Mouse (Mus musculus) adrenal gland, postnatal 14 days (tissue): ENCODE data around the gene Gm9833. TPM values are rescaled to one million over a fixed set of nuclear protein-coding genes. Genes with fewer than 3 reads are reported as not detected.
"Not testable (repeated sequence)": the region's sequence is repeated elsewhere in the genome, so short reads cannot be mapped to it uniquely, and the experiment has no call there.

Source experiments
- DNase-seq: peaks from one replicate; pipeline ENCODE4 v3.0.0; 2021; ENCODE audit warnings: mixed read lengths
- long read RNA-seq, 2 experiments: library from polyadenylated mRNA; stranded (forward); transcript quantifications; one replicate each; pipeline ENCODE4 v2.0.0; 2021
- total RNA-seq: library from RNA; stranded (reverse); gene quantifications from 2 replicates; pipeline ENCODE4 v1.2.3, GENCODE M21; 2021

The Gm9833 gene
- 3.5 and 4.0 TPM in 2 replicates for total RNA-seq
- long read RNA-seq, experiment 1, result 0 reads
- long read RNA-seq, experiment 2, result 0 reads

GRCm38 (mm10) chr3:10087994-10088393 lies at the start of gene Gm9833:
Gm9833 (plus strand) TSS chr3:10088110.
- DNase-seq, result not testable (repeated sequence)

- DNase-seq, result no peak
Measured at GRCm38 (mm10) chr3:10070070-10070469, 17.8 kb upstream of the Gm9833 start.

- no peak for DNase-seq
Measured at GRCm38 (mm10) chr3:10075826-10076225, 12.1 kb upstream of the Gm9833 start.

GRCm38 (mm10) chr3:10077096-10077841 lies 10.6 kb upstream of the Gm9833 start:
- peak; percentile 39 for DNase-seq

- no peak for DNase-seq
Measured at GRCm38 (mm10) chr3:10078113-10078512, 9.8 kb upstream of the Gm9833 start.

GRCm38 (mm10) chr3:10081336-10081735 lies 6.6 kb upstream of the Gm9833 start:
- DNase-seq, result no peak

GRCm38 (mm10) chr3:10081911-10082541 lies 5.9 kb upstream of the Gm9833 start:
- no peak for DNase-seq

- DNase-seq, result no peak
Measured at GRCm38 (mm10) chr3:10082545-10083062, 5.3 kb upstream of the Gm9833 start.

- DNase-seq, result no peak
Measured at GRCm38 (mm10) chr3:10084102-10084501, 3.8 kb upstream of the Gm9833 start.

GRCm38 (mm10) chr3:10085396-10086119 lies 2.4 kb upstream of the Gm9833 start:
- DNase-seq, result peak; percentile 80

- DNase-seq, result no peak
Measured at GRCm38 (mm10) chr3:10087511-10087910, 399 bp upstream of the Gm9833 start.

- no peak for DNase-seq
Measured at GRCm38 (mm10) chr3:10091616-10092140, 3.8 kb downstream of the Gm9833 start.

GRCm38 (mm10) chr3:10092499-10092898 lies 4.6 kb downstream of the Gm9833 start:
- DNase-seq, result peak; percentile 22

GRCm38 (mm10) chr3:10092914-10093313 lies 5.0 kb downstream of the Gm9833 start:
- DNase-seq, result no peak

- no peak for DNase-seq
Measured at GRCm38 (mm10) chr3:10095076-10095622, 7.2 kb downstream of the Gm9833 start.

GRCm38 (mm10) chr3:10099756-10100155 lies 11.8 kb downstream of the Gm9833 start:
- no peak for DNase-seq

GRCm38 (mm10) chr3:10111570-10111969 lies 23.7 kb downstream of the Gm9833 start:
- no peak for DNase-seq

GRCm38 (mm10) chr3:10112196-10112595 lies 24.3 kb downstream of the Gm9833 start:
- DNase-seq, result no peak

- no peak for DNase-seq
Measured at GRCm38 (mm10) chr3:10112660-10113059, 24.8 kb downstream of the Gm9833 start.

- no peak for DNase-seq
Measured at GRCm38 (mm10) chr3:10116531-10116930, 28.6 kb downstream of the Gm9833 start.

- DNase-seq, result no peak
Measured at GRCm38 (mm10) chr3:10121232-10121631, 33.3 kb downstream of the Gm9833 start.
